Mouse (Mus musculus): ENCODE measurements around the gene Prpsap1.

- no peak for TF ChIP-seq CTCF (IDR thresholded peaks at IDR 0.05; ENCODE audit: low read depth)
- TF ChIP-seq EP300 (IDR thresholded peaks at IDR 0.05; ENCODE audit: low read depth): no peak
These were observed 5.0 kb upstream of the Prpsap1 start for GRCm38 (mm10) chr11:116499018-116499417.
